In the genomic region with DNA sequence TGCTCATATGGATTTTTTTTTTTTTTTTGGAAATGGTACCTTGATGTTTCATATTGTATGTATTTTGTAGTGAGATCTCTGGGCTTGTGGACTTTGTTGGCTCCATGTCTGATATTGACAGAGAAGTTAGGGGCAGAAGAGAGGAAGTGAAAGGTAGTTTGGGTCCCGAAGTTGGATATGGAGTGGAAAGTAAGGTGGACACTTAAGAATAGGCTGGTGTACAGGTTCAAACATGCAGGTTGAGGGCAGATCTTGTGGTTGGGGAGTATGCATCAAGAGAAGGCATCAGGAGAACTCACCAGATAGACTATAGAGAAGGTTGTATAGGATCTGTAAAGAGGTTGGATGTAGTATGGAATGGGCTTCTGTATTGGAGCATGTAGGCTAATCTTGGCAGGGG, we compare ENCODE assay signal across 31 mouse cellular contexts.
"Had no signal": no experiment of that assay in that cellular context is flagged by ENCODE, and none has a peak within 500 bp of the region (broad histone marks: within the 10 kb centered on the region; RNA-seq: fewer than 3 reads in every experiment).

No protein-coding gene starts in this region.

- H3K4me2 ChIP-seq: heart, embryonic 11.5 days; heart, embryonic 12.5 days; heart, embryonic 13.5 days; heart, embryonic 15.5 days; hindbrain, embryonic 12.5 days; hindbrain, embryonic 13.5 days; hindbrain, embryonic 14.5 days; hindbrain, embryonic 15.5 days; intestine, embryonic 15.5 days; kidney, embryonic 15.5 days had no signal

- H3K4me1 ChIP-seq: heart, embryonic 10.5 days; heart, embryonic 12.5 days; heart, embryonic 13.5 days; heart, embryonic 15.5 days; hindbrain, embryonic 10.5 days; hindbrain, embryonic 12.5 days; hindbrain, embryonic 13.5 days; hindbrain, embryonic 15.5 days; intestine, embryonic 15.5 days; kidney, embryonic 15.5 days had no signal

- DNase-seq: heart, postnatal 10 days; heart, postnatal 14 days; heart, postnatal 36 days; heart, postnatal 4 days; kidney, adult 11 months; kidney, adult 18-20 months; kidney, adult 2 months; kidney, adult 8-10 months; kidney, adult 9 months; kidney, postnatal 10 days; kidney, postnatal 14 days; kidney, postnatal 25 days; kidney, postnatal 36 days; kidney, postnatal 4 days; layer of hippocampus, adult 9-11 months; layer of hippocampus, postnatal 36 days had no signal

- H3K27ac ChIP-seq: heart, embryonic 10.5 days; heart, embryonic 13.5 days; heart, embryonic 15.5 days; hindbrain, embryonic 10.5 days; hindbrain, embryonic 12.5 days; hindbrain, embryonic 13.5 days; hindbrain, embryonic 14.5 days; hindbrain, embryonic 15.5 days; hindbrain, postnatal 0 days; intestine, embryonic 15.5 days; kidney, embryonic 15.5 days; kidney, postnatal 0 days had no signal

- H3K9ac ChIP-seq: heart, embryonic 12.5 days; heart, embryonic 13.5 days; heart, embryonic 15.5 days; hindbrain, embryonic 12.5 days; hindbrain, embryonic 13.5 days; hindbrain, embryonic 14.5 days; hindbrain, embryonic 15.5 days; intestine, embryonic 15.5 days; kidney, embryonic 15.5 days had no signal

- H3K4me3 ChIP-seq: heart, embryonic 10.5 days; heart, embryonic 12.5 days; heart, embryonic 13.5 days; heart, embryonic 15.5 days; hindbrain, embryonic 10.5 days; hindbrain, embryonic 12.5 days; hindbrain, embryonic 13.5 days; hindbrain, embryonic 15.5 days; intestine, embryonic 15.5 days; kidney, embryonic 15.5 days; layer of hippocampus, adult 2 months had no signal

- H3K9me3 ChIP-seq: heart, embryonic 10.5 days; heart, embryonic 12.5 days; heart, embryonic 13.5 days; heart, embryonic 15.5 days; hindbrain, embryonic 10.5 days; hindbrain, embryonic 12.5 days; hindbrain, embryonic 13.5 days; hindbrain, embryonic 15.5 days; intestine, embryonic 15.5 days; kidney, embryonic 15.5 days had no signal

- H3K27me3 ChIP-seq: heart, embryonic 12.5 days; heart, embryonic 13.5 days; heart, embryonic 15.5 days; hindbrain, embryonic 12.5 days; hindbrain, embryonic 13.5 days; hindbrain, embryonic 15.5 days; intestine, embryonic 15.5 days; kidney, embryonic 15.5 days had no signal

- H3K36me3 ChIP-seq: heart, embryonic 10.5 days; heart, embryonic 12.5 days; heart, embryonic 13.5 days; heart, embryonic 15.5 days; hindbrain, embryonic 10.5 days; hindbrain, embryonic 12.5 days; hindbrain, embryonic 13.5 days; hindbrain, embryonic 15.5 days; intestine, embryonic 15.5 days; kidney, embryonic 15.5 days had no signal
